ENCODE assay signal across 9 mouse cellular contexts in genomic region chr2:31163361-31164118, GRCm38 (mm10). TPM values are rescaled to one million over a fixed set of nuclear protein-coding genes. Genes with fewer than 3 reads are reported as not detected.
DNase-seq lines count a peak whose midpoint lies in the region; ATAC-seq and TF ChIP-seq lines count a peak whose summit lies in the region.
"Had no signal": no experiment of that assay in that cellular context is flagged by ENCODE, and none has a peak within 500 bp of the region (broad histone marks: within the 10 kb centered on the region; RNA-seq: fewer than 3 reads in every experiment).

No protein-coding gene starts in this region.

- no peak overlapping the region for H3K4me3 ChIP-seq in liver, embryonic 13.5 days (replicated peaks)
- H3K4me3 ChIP-seq in embryonic facial prominence, embryonic 10.5 days: no peak overlapping the region
- H3K4me3 ChIP-seq in intestine, postnatal 0 days (ENCODE audit: low read depth, low read length): no peak overlapping the region
- no peak overlapping the region for H3K4me3 ChIP-seq in hindbrain, embryonic 10.5 days
- H3K4me3 ChIP-seq: liver, embryonic 15.5 days had no signal

- TF ChIP-seq CTCF in intestine, postnatal 0 days (IDR thresholded peaks at IDR 0.05; ENCODE audit: low read depth): no peak

- peak overlapping the region; percentile 58; the same call in 1 of the 2 replicates for H3K27ac ChIP-seq in liver, embryonic 13.5 days
- H3K27ac ChIP-seq in embryonic facial prominence, embryonic 10.5 days (replicated peaks): peak overlapping the region; percentile 65; the same call in 1 of the 2 replicates
- H3K27ac ChIP-seq in intestine, postnatal 0 days (ENCODE audit: low read depth, low read length): peak overlapping the region; percentile 62; the same call in 1 of the 2 replicates
- H3K27ac ChIP-seq in hindbrain, embryonic 10.5 days: no peak overlapping the region

- H3K9me3 ChIP-seq in liver, embryonic 13.5 days (replicated peaks): no peaks in the 10 kb centered on the region
- no peaks in the 10 kb centered on the region for H3K9me3 ChIP-seq in embryonic facial prominence, embryonic 10.5 days
- no peaks in the 10 kb centered on the region for H3K9me3 ChIP-seq in intestine, postnatal 0 days (ENCODE audit: control insufficient read depth)
- no peaks in the 10 kb centered on the region for H3K9me3 ChIP-seq in hindbrain, embryonic 10.5 days
- H3K9me3 ChIP-seq: liver, embryonic 15.5 days had no signal

- H3K36me3 ChIP-seq in liver, embryonic 13.5 days: peaks cover 19% of the 10 kb centered on the region
- H3K36me3 ChIP-seq in embryonic facial prominence, embryonic 10.5 days (replicated peaks): peaks cover 25% of the 10 kb centered on the region
- peaks cover 17% of the 10 kb centered on the region for H3K36me3 ChIP-seq in intestine, postnatal 0 days (ENCODE audit: control insufficient read depth, insufficient read depth)
- peaks cover 22% of the 10 kb centered on the region for H3K36me3 ChIP-seq in hindbrain, embryonic 10.5 days

- peaks cover 77% of the 10 kb centered on the region for H3K4me1 ChIP-seq in liver, embryonic 13.5 days (replicated peaks)
- peaks cover 26% of the 10 kb centered on the region for H3K4me1 ChIP-seq in embryonic facial prominence, embryonic 10.5 days
- 0 out of 2 replicates have a peak, but pooled peaks cover 5% of the 10 kb centered on the region for H3K4me1 ChIP-seq in intestine, postnatal 0 days (replicated peaks; ENCODE audit: control insufficient read depth, insufficient read depth, low read length)
- H3K4me1 ChIP-seq in hindbrain, embryonic 10.5 days (replicated peaks): peaks cover 23% of the 10 kb centered on the region

- no peaks in the 10 kb centered on the region for H3K27me3 ChIP-seq in liver, embryonic 13.5 days
- H3K27me3 ChIP-seq in embryonic facial prominence, embryonic 10.5 days (replicated peaks; ENCODE audit: low read depth, poor library complexity, severe bottlenecking): no peaks in the 10 kb centered on the region
- no peaks in the 10 kb centered on the region for H3K27me3 ChIP-seq in intestine, postnatal 0 days (replicated peaks; ENCODE audit: control insufficient read depth, insufficient read depth, low read length)
- no peaks in the 10 kb centered on the region for H3K27me3 ChIP-seq in hindbrain, embryonic 10.5 days (ENCODE audit: insufficient read depth, poor library complexity, severe bottlenecking)
- H3K27me3 ChIP-seq: liver, embryonic 15.5 days had no signal

- WGBS in liver, embryonic 13.5 days (ENCODE audit: insufficient replicate concordance): 78% methylated on average over 11 of the region's 11 CpGs
- 85% methylated on average over 11 of the region's 11 CpGs for WGBS in embryonic facial prominence, embryonic 10.5 days
- WGBS in intestine, postnatal 0 days: 64% methylated on average over 11 of the region's 11 CpGs
- 87% methylated on average over 11 of the region's 11 CpGs for WGBS in hindbrain, embryonic 10.5 days

- no peak overlapping the region for H3K4me2 ChIP-seq in liver, embryonic 13.5 days
- no peak overlapping the region for H3K4me2 ChIP-seq in intestine, postnatal 0 days (replicated peaks; ENCODE audit: low read depth)
- H3K4me2 ChIP-seq: liver, embryonic 15.5 days had no signal

- H3K9ac ChIP-seq in liver, embryonic 13.5 days: no peak overlapping the region
- no peak overlapping the region for H3K9ac ChIP-seq in intestine, postnatal 0 days (ENCODE audit: low read depth, low read length)
- H3K9ac ChIP-seq: liver, embryonic 15.5 days had no signal

- no peak for ATAC-seq in liver, embryonic 13.5 days (ENCODE audit: low read depth)
- no peak for ATAC-seq in intestine, postnatal 0 days
- ATAC-seq in megakaryocyte progenitor cell, adult 5-6 weeks (replicated peaks; ENCODE audit: poor library complexity): peak; percentile 31; the same call in 1 of the 2 replicates

- no peak for DNase-seq in liver, embryonic 13.5 days
- no peak for DNase-seq in liver
- no peak for DNase-seq in embryonic facial prominence, embryonic 10.5 days (ENCODE audit: low spot score)
- no peak for DNase-seq in hindbrain, embryonic 10.5 days (ENCODE audit: low spot score)
- no peak for DNase-seq in ovary, postnatal 36 days (ENCODE audit: low spot score)
- DNase-seq: thymus, postnatal 4 days had no signal

RNA-seq across cellular contexts. Expression of gene Gpr107, which starts 11.4 kb away (rescaled TPM):
- 11.8 and 14.1 TPM in 2 replicates for polyA plus RNA-seq in liver, embryonic 13.5 days (2015; fragmentation: Nextera tagmentation; extraction: Ambion mirVana)
- 28.7 and 32.4 TPM in 2 replicates for polyA plus RNA-seq in embryonic facial prominence, embryonic 10.5 days (2016; fragmentation: Nextera tagmentation; extraction: Ambion mirVana)
- 46.8 and 48.3 TPM in 2 replicates for polyA plus RNA-seq in intestine, postnatal 0 days (2015; fragmentation: Nextera tagmentation; extraction: Ambion mirVana)
- total RNA-seq in megakaryocyte progenitor cell, adult 5-6 weeks (2015): 9.9 and 12.1 TPM in 2 replicates
- total RNA-seq in megakaryocyte progenitor cell, adult 5-6 weeks (2017): 13.6 and 15.2 TPM in 2 replicates
- polyA plus RNA-seq in hindbrain, embryonic 10.5 days (2016; fragmentation: Nextera tagmentation; extraction: Ambion mirVana): 35.1 and 35.5 TPM in 2 replicates

RNA-seq across cellular contexts. Expression of gene Fnbp1, which starts 21.7 kb away (rescaled TPM):
- 5.7 and 6.9 TPM in 2 replicates for polyA plus RNA-seq in liver, embryonic 13.5 days (2015; fragmentation: Nextera tagmentation; extraction: Ambion mirVana)
- polyA plus RNA-seq in embryonic facial prominence, embryonic 10.5 days (2016; fragmentation: Nextera tagmentation; extraction: Ambion mirVana): 15.7 and 17.0 TPM in 2 replicates
- polyA plus RNA-seq in intestine, postnatal 0 days (2015; fragmentation: Nextera tagmentation; extraction: Ambion mirVana): 10.4 and 11.8 TPM in 2 replicates
- 30.7 and 44.8 TPM in 2 replicates for total RNA-seq in megakaryocyte progenitor cell, adult 5-6 weeks (2015)
- total RNA-seq in megakaryocyte progenitor cell, adult 5-6 weeks (2017): 20.9 and 44.7 TPM in 2 replicates
- 14.7 and 16.0 TPM in 2 replicates for polyA plus RNA-seq in hindbrain, embryonic 10.5 days (2016; fragmentation: Nextera tagmentation; extraction: Ambion mirVana)
